Mouse (Mus musculus) hindbrain, embryonic 12.5 days (tissue): Measurements from ENCODE around the gene Tpm4. TPM values are rescaled to one million over a fixed set of nuclear protein-coding genes. Genes with fewer than 3 reads are reported as not detected.

Experiments used
- ATAC-seq: fragments of 200-750 bp; cut with Nextera tagmentation; 2 replicates; pipeline ENCODE4 v1.8.0; 2017; ENCODE audit warnings: moderate TSS enrichment; ENCODE audit not compliant: low FRiP score
- H3K27ac ChIP-seq: fragments of 300-500 bp; sonication (generic); 2 replicates; pipeline ENCODE4 v1.5.1; 2016; ENCODE audit warnings: mild to moderate bottlenecking
- H3K27me3 ChIP-seq: fragments of 300-500 bp; sonication (generic); 2 replicates; pipeline ENCODE4 v1.6.1; 2016; ENCODE audit warnings: mild to moderate bottlenecking
- H3K36me3 ChIP-seq: fragments of 300-500 bp; sonication (generic); 2 replicates; pipeline ENCODE4 v1.6.1; 2016; ENCODE audit warnings: mild to moderate bottlenecking
- H3K4me1 ChIP-seq: fragments of 300-500 bp; sonication (generic); 2 replicates; pipeline ENCODE4 v1.6.1; 2016
- H3K4me2 ChIP-seq: fragments of 300-500 bp; sonication (generic); replicated peaks from 2 replicates; pipeline ENCODE4 v1.6.1; 2016; ENCODE audit warnings: mild to moderate bottlenecking
- H3K4me3 ChIP-seq: fragments of 300-500 bp; sonication (generic); 2 replicates; pipeline ENCODE4 v1.5.1; 2016; ENCODE audit warnings: mild to moderate bottlenecking
- H3K9ac ChIP-seq: fragments of 300-500 bp; sonication (generic); 2 replicates; pipeline ENCODE4 v1.6.1; 2016; ENCODE audit warnings: mild to moderate bottlenecking, moderate library complexity
- H3K9me3 ChIP-seq: fragments of 300-500 bp; sonication (generic); replicated peaks from 2 replicates; pipeline ENCODE4 v1.6.1; 2016; ENCODE audit warnings: mild to moderate bottlenecking
- WGBS: fragments of 180-500 bp; shearing (Covaris S2); methylation state at CpG from one replicate; pipeline ENCODE4 v1.1.7; 2016; 5-methylcytosine and 5-hydroxymethylcytosine counted together
- polyA plus RNA-seq: library from polyadenylated mRNA; unstranded; fragments of >200 nt; fragmentation: Nextera tagmentation; extraction: Ambion mirVana; gene quantifications from 2 replicates; pipeline ENCODE4 v1.2.1, GENCODE M21; 2016

Gene Tpm4
- polyA plus RNA-seq, 1 experiment from 2014 or later = 420 TPM

DNA sequence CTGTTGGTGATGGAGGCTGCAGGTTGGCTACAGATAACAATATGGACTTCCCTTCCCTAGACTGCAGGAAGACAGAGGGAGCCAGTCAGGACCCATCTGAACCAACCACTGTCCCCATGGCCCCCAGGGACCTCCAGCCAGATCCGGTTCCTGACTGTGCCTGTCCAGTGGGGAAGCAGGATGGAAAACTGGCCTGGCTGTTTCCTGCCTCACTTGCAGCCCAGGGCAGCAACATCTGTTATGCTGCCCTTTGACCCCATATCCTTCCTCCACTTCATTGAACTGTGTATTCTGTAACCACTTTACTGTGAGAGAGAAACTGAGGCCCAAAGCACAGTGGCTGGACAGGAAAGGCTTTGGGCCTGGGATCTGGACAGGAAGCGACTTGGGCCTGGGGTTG, 3.5 kb upstream of the Tpm4 start:
- no peak overlapping the region for H3K4me3 ChIP-seq
- ATAC-seq = no peak
- peaks cover 6% of the 10 kb centered on the region; the same call in 1 of the 2 replicates for H3K4me1 ChIP-seq
- H3K27me3 ChIP-seq = no peaks in the 10 kb centered on the region
- no peaks in the 10 kb centered on the region for H3K9me3 ChIP-seq
- WGBS = 60% methylated on average over 2 of the region's 2 CpGs
- no peak overlapping the region for H3K27ac ChIP-seq
- no peak overlapping the region for H3K9ac ChIP-seq
- H3K4me2 ChIP-seq = no peak overlapping the region
- H3K36me3 ChIP-seq = no peaks in the 10 kb centered on the region

DNA sequence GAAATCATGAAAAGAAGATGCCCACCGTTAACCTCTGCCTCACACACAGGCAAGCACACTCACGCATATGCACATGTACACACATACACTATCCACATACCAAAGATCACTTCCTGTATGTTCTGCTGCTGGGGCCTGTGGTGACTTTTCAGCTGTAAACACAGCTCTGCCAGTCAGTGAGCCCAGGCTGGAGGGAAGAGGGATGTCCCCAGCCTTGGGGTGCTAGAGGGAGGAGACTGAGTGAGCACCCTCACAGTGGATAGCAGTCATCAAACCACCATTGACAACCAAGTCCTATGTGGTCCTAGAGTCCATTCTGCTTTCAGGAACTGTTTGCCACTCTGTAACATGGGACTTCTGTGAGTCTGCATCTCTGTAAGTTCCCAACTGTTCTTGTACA, 2.9 kb upstream of the Tpm4 start:
- Histone ChIP-seq H3K27me3 (no peaks in the 10 kb centered on the region), H3K27ac (no peak overlapping the region)

DNA sequence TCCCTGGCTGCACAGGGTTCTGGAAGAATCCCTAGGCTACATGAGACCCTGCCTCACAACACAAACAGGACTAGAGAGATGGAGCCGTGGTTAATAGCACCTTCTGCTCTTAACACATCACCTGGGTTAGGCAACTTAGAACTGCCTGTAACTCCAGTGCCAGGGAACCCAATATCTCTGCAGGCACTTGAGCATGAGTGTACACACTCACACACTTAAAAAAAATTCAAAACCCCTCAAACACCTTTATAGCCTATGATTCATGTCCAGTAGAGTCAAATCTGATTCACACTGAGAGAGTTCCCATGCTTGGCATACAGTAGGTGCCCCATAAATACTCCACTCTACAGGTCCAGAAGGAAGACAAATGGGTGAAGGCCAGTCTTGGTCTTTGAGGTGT, 2.4 kb upstream of the Tpm4 start:
- Histone ChIP-seq H3K4me2 (no peak overlapping the region), H3K9ac (no peak overlapping the region), H3K27me3 (no peaks in the 10 kb centered on the region), H3K27ac (no peak overlapping the region), H3K4me1 (peaks cover 10% of the 10 kb centered on the region; the same call in 1 of the 2 replicates), H3K9me3 (no peaks in the 10 kb centered on the region), H3K36me3 (no peaks in the 10 kb centered on the region), H3K4me3 (no peak overlapping the region)
- WGBS = 89% methylated on average over 1 of the region's 1 CpGs
- ATAC-seq = no peak

More for the DNA sequence above, 2.9 kb upstream of the Tpm4 start:
- Histone ChIP-seq H3K4me2 (no peak overlapping the region), H3K4me3 (no peak overlapping the region), H3K9me3 (no peaks in the 10 kb centered on the region), H3K4me1 (peaks cover 8% of the 10 kb centered on the region; the same call in 1 of the 2 replicates), H3K9ac (no peak overlapping the region), H3K36me3 (no peaks in the 10 kb centered on the region)
- no peak for ATAC-seq
- 73% methylated on average over 2 of the region's 2 CpGs for WGBS

DNA sequence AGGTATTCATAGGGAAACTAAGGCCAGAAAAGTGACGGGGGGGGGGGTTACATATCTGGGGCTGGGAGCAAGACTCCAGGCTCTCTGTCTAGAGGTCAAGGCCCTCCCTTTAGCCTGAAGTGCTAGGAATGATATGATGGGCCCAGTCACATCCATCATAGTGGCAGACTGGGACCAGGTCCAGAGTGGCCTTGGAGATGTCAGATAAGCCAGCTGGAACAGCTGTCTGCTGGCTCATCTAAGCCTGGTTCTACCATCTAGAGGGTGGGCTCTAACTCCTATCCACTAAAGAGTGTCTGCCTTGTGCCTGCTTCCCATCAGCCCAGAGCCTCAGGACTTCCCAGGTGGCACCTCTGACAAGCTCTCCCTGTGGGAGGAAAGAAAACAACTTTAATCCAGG, 1.9 kb upstream of the Tpm4 start:
- H3K9ac ChIP-seq = no peak overlapping the region
- H3K4me3 ChIP-seq = no peak overlapping the region
- H3K9me3 ChIP-seq = no peaks in the 10 kb centered on the region
- H3K4me1 ChIP-seq = peaks cover 10% of the 10 kb centered on the region
- no peaks in the 10 kb centered on the region for H3K27me3 ChIP-seq
- no peak overlapping the region for H3K27ac ChIP-seq
- no peaks in the 10 kb centered on the region for H3K36me3 ChIP-seq
- no peak for ATAC-seq
- 84% methylated on average over 1 of the region's 1 CpGs for WGBS
- no peak overlapping the region for H3K4me2 ChIP-seq

DNA sequence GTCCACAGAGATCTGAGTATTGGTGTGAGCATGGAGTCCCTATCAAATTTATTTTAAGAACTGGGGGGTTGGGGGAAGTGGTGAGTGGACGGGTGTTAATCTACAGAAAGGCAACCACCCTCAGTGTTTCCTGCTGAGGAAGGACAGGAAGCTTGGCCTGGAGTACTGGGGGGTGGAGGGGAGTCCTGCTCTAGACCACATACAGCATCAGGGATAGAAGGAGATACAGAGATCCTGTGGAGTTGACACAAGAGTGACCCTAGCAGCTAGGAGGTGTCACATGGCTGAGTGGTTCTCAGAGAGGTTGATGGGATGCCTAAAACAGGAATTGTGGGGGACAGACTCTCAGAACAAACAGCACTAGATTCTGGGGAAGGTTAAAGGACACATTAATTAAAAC, 1.3 kb upstream of the Tpm4 start:
- Histone ChIP-seq H3K4me1 (peaks cover 12% of the 10 kb centered on the region), H3K9me3 (no peaks in the 10 kb centered on the region), H3K4me3 (no peak overlapping the region), H3K27me3 (no peaks in the 10 kb centered on the region), H3K27ac (no peak overlapping the region), H3K9ac (no peak overlapping the region), H3K4me2 (no peak overlapping the region), H3K36me3 (peaks cover 3% of the 10 kb centered on the region; the same call in 1 of the 2 replicates)
- no peak for ATAC-seq
- WGBS = 42% methylated on average over 1 of the region's 1 CpGs

DNA sequence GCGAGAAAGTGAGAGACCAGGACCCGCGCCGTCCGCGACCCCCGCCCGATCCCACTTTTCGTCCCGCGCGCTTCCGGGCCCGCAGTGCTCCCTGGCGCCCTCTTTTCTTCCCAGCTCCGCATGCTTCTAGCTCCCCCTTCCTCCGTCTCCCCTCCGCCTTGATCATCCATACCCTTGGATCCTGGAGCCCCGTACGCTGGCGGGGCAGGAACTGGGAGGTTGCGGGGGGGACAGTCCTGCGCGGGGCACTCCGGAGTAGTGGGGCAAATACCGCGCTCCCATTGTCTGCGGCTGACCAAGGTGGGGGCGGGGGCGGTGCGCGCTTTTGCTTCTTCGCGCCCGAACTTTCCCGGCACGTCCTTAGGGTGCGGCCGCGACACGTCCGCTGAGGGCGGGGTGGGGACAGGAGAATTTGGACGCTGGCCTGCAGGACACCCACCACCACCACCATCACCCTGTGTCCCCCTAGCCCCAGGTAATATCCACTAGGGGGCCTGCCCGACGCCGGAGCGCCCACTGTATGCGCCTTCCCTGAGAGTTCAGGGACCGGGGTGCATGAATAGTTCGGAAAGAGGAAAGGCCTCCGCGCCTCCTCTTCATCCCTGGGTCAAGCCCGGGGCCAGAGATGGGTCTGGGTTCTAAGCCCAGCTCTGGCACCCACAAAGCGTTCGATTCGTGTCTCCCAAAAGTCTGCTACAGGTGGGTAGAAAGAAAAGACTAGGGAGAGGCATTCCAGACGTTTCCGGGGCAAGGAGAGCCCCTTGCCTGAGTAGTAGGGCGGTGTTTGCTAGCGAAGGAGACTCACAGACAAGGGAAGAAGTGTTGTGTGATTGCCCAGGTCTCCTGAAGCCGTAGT, 899 bp downstream of the Tpm4 start:
- Histone ChIP-seq H3K4me3 (peak overlapping the region; percentile 80), H3K9ac (peak overlapping the region; percentile 92), H3K27me3 (no peaks in the 10 kb centered on the region), H3K9me3 (no peaks in the 10 kb centered on the region), H3K27ac (peak overlapping the region; percentile 93), H3K36me3 (peaks cover 25% of the 10 kb centered on the region), H3K4me2 (peak overlapping the region; percentile 69), H3K4me1 (peaks cover 12% of the 10 kb centered on the region)
- whole genome bisulfite sequencing = under 1% methylated on average over 52 of the region's 62 CpGs
- ATAC-seq = peak; percentile 85

DNA sequence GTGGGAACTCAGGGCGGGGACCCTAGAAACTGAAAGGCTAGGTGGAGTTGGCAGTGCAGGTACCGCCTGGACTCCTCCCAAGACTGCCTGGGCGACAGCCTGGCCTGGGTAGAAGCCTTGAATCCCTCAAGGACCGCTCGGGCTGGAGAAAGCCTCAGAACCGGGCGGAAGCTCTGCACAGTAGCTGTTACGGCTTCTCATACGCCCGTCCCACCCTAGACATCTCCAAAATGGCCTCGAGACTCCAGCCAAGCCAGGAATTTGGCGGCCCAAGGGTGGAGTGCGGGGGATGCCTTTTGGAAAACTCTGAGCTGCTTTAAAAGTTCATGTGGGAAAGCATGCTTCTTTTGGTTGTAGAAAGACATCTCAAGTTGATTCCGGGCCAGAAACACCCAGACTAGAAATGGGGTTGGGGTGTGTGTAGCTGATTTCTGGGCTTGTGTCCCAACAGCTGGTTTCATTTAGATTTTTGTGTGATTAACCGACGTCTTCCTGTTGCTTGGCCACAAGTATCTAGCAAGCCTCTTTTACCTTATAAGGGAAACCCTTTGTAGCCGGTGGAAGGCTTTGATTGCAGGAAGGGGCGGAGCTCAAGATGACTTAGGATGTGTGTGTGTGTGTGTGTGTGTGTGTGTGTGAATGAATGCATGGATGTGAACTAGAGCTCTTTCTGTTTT, 1.7 kb downstream of the Tpm4 start:
- Histone ChIP-seq H3K27me3 (no peaks in the 10 kb centered on the region), H3K27ac (peak overlapping the region; percentile 93), H3K4me3 (peak overlapping the region; percentile 80), H3K4me1 (peaks cover 12% of the 10 kb centered on the region), H3K9ac (peak overlapping the region; percentile 92), H3K9me3 (no peaks in the 10 kb centered on the region), H3K36me3 (peaks cover 32% of the 10 kb centered on the region), H3K4me2 (peak overlapping the region; percentile 69)
- no peak for ATAC-seq
- WGBS = 2% methylated on average over 18 of the region's 18 CpGs

GRCm38 (mm10) chr8:72137431-72137830, 2.7 kb downstream of the Tpm4 start:
- H3K9ac ChIP-seq = no peak overlapping the region
- no peaks in the 10 kb centered on the region for H3K9me3 ChIP-seq
- H3K27me3 ChIP-seq = no peaks in the 10 kb centered on the region
- no peak for ATAC-seq
- H3K4me3 ChIP-seq = no peak overlapping the region
- H3K4me1 ChIP-seq = peaks cover 12% of the 10 kb centered on the region
- H3K4me2 ChIP-seq = peak overlapping the region; percentile 69; the same call in 1 of the 2 replicates
- WGBS = 92% methylated on average over 2 of the region's 2 CpGs
- no peak overlapping the region for H3K27ac ChIP-seq
- peaks cover 42% of the 10 kb centered on the region for H3K36me3 ChIP-seq

- Histone ChIP-seq H3K27ac (no peak overlapping the region), H3K4me1 (peaks cover 12% of the 10 kb centered on the region), H3K9ac (no peak overlapping the region), H3K4me3 (no peak overlapping the region), H3K27me3 (no peaks in the 10 kb centered on the region), H3K36me3 (peaks cover 53% of the 10 kb centered on the region), H3K4me2 (no peak overlapping the region), H3K9me3 (no peaks in the 10 kb centered on the region)
- ATAC-seq = no peak
- 96% methylated on average over 5 of the region's 5 CpGs for WGBS
Measured at GRCm38 (mm10) chr8:72138456-72138855, 3.7 kb downstream of the Tpm4 start.

DNA sequence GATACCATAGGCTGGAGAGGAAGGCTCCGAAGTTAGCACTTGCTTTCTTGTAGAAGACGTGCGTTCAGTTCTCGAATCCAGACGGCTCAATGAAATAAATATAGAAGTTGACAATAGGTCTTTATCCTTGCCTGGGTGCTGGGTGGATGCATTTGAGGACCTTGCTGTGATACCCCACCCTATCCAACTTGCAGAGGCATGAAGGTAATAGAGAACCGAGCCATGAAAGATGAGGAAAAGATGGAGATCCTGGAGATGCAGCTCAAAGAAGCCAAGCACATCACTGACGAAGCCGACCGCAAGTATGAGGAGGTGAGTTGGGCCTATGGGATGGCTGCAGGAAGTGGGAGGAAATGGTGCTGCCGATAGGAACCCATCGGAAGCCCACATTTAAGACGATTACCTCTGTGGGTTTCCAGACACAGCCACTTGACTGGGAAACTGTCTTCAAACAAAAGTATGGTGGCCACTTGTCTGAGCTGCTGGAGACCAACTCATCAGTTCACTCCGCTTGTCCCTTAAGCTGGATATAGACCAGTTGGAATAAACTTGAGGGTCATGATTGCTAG, 8.6 kb downstream of the Tpm4 start:
- peaks cover 92% of the 10 kb centered on the region for H3K36me3 ChIP-seq
- H3K4me1 ChIP-seq = no peaks in the 10 kb centered on the region
- H3K9ac ChIP-seq = no peak overlapping the region
- WGBS = 94% methylated on average over 13 of the region's 13 CpGs
- H3K4me2 ChIP-seq = no peak overlapping the region
- no peak overlapping the region for H3K27ac ChIP-seq
- H3K9me3 ChIP-seq = no peaks in the 10 kb centered on the region
- H3K27me3 ChIP-seq = no peaks in the 10 kb centered on the region
- no peak overlapping the region for H3K4me3 ChIP-seq
- ATAC-seq = no peak

DNA sequence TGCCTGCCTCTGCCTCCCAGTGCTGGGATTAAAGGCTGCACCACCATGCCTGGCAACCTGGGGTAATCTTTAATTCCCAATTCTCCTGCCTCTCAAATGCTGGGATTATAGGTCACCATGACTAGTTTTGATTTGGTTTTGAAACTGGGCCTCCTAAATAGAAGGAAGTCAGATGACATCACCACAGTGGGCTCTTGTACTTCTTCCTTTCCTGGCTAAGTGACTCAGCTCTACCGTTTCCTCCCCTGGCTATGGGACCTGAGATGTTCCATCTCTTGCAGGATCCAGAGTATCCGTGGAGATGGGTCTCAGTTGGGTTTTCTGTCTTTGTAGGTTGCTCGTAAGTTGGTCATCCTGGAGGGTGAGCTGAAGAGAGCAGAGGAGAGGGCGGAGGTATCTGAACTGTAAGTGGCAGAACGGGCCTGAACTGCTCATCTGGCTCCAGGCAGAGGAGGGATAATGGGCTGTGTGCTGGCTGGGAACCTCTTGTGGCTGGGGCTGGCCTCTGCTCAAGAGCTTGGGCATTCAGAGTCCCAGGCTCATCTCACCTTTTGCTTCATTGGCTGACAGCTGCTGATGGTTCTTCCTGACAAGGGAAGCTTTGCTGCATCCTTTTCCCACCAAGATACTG, 9.7 kb downstream of the Tpm4 start:
- no peak for ATAC-seq
- Histone ChIP-seq H3K9me3 (no peaks in the 10 kb centered on the region), H3K9ac (no peak overlapping the region), H3K4me3 (no peak overlapping the region), H3K4me1 (no peaks in the 10 kb centered on the region), H3K27ac (no peak overlapping the region), H3K27me3 (no peaks in the 10 kb centered on the region), H3K36me3 (peaks cover 89% of the 10 kb centered on the region), H3K4me2 (no peak overlapping the region)
- 96% methylated on average over 5 of the region's 5 CpGs for WGBS

- ATAC-seq = no peak
- H3K36me3 ChIP-seq = peaks cover 89% of the 10 kb centered on the region
- no peak overlapping the region for H3K4me3 ChIP-seq
- no peak overlapping the region for H3K9ac ChIP-seq
- no peak overlapping the region for H3K4me2 ChIP-seq
- H3K27me3 ChIP-seq = no peaks in the 10 kb centered on the region
- WGBS = 96% methylated on average over 3 of the region's 3 CpGs
- no peaks in the 10 kb centered on the region for H3K4me1 ChIP-seq
- no peaks in the 10 kb centered on the region for H3K9me3 ChIP-seq
- no peak overlapping the region for H3K27ac ChIP-seq
Measured at GRCm38 (mm10) chr8:72145511-72145910, 10.7 kb downstream of the Tpm4 start.
